Mouse (Mus musculus) G1E (cell line): ENCODE results near the gene Gca.

ENCODE experiments used
- CTCF ChIP-seq: IDR thresholded peaks from 2 replicates; pipeline ENCODE4 v1.5.1; 2012; ENCODE audit warnings: low read depth, low read length, inconsistent platforms, mixed read lengths
- GATA1 ChIP-seq: IDR thresholded peaks from 2 replicates; pipeline ENCODE4 v1.6.1; 2012; ENCODE audit warnings: borderline replicate concordance, low read length, inconsistent platforms, mixed read lengths
- GATA2 ChIP-seq: IDR thresholded peaks from 2 replicates; pipeline ENCODE4 v1.6.1; 2012; ENCODE audit warnings: low read depth, low read length, inconsistent platforms, borderline replicate concordance
- POLR2AphosphoS5 ChIP-seq: IDR thresholded peaks from 2 replicates; pipeline ENCODE4 v1.6.1; 2012; ENCODE audit warnings: low read depth, low read length, inconsistent platforms; ENCODE audit not compliant: insufficient replicate concordance
- TAL1 ChIP-seq: conservative IDR thresholded peaks from 2 replicates; pipeline ENCODE4 v1.6.1; 2012; ENCODE audit warnings: low read depth, low read length, inconsistent platforms, mixed read lengths

DNA sequence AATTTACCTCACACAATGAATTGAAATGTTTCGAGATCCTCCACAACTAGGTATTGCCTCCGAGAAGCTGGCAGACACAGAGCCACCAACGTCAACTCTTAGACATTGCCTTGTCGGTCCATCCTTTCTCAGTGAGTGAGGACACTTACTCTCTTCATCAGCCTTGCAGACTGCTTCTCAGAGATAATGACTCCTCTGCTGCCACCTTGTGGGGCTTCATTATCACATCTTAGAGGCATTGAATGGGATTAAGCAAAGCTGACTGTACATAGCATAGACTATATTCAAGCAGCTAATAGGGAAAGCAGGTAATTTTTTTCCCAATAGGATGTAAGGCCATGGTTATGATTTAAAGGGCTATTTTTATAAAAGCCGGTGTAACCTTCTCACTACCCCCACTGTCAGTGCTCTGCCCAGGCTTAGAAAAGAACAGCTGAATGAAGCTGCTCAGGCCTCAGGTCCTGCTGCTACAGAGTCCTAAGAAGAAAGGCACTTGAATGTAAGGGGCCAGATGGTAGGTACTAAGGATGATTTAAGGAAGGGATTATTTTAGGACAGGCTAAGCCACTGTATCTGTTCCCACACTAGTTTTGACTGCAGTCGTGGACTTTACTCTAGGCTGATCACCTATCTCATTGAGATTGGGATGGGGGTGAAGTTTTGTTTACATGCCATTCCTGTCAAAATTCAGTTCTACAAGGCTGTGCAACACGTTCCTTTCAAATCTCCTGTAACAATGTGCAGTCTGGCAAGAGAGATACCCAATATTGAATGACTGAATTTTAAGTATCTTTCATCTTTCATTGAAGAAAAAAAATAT is 9.4 kb upstream of the Gca start:
- TF ChIP-seq CTCF (no peak), POLR2AphosphoS5 (no peak), GATA2 (no peak), GATA1 (no peak), TAL1 (no peak)
